Mouse (Mus musculus) adrenal gland, adult 2 months (tissue): ENCODE measurements around the gene Msrb1. TPM values are rescaled to one million over a fixed set of nuclear protein-coding genes. Genes with fewer than 3 reads are reported as not detected.

Experiments used
- DNase-seq: peaks from one replicate; pipeline ENCODE4 v3.0.0; 2021
- polyA plus RNA-seq: library from polyadenylated mRNA; depleted of rRNA; stranded (reverse); fragments of >200 nt; gene quantifications from 2 replicates; pipeline ENCODE4 v1.2.3, GENCODE M21; 2012
- total RNA-seq, 2 experiments: library from RNA; stranded (reverse); gene quantifications; 2 replicates each; pipeline ENCODE4 v1.2.3; 2021

Gene Msrb1
- total and polyA plus RNA-seq, 3 experiments = 95.7 to 118 (median 101) TPM

- DNase-seq = no peak
Measured at GRCm38 (mm10) chr17:24743896-24744295, 7.5 kb downstream of the Msrb1 start.

- no peak for DNase-seq
Measured at GRCm38 (mm10) chr17:24744381-24744780, 7.9 kb downstream of the Msrb1 start.

GRCm38 (mm10) chr17:24745526-24746497 is 9.4 kb downstream of the Msrb1 start:
- peak; percentile 79 for DNase-seq

- DNase-seq = no peak
Measured at GRCm38 (mm10) chr17:24746986-24747385, 10.5 kb downstream of the Msrb1 start.

GRCm38 (mm10) chr17:24751528-24751927 is 15.1 kb downstream of the Msrb1 start:
- no peak for DNase-seq

GRCm38 (mm10) chr17:24752415-24753394 is 16.3 kb downstream of the Msrb1 start, which contains the start of gene Hs3st6:
Gene Hs3st6 (plus strand): TSS chr17:24752988.
- DNase-seq = peak; percentile 66

- no peak for DNase-seq
Measured at GRCm38 (mm10) chr17:24757394-24757793, 21.0 kb downstream of the Msrb1 start.

GRCm38 (mm10) chr17:24761121-24761520 is 24.7 kb downstream of the Msrb1 start:
- no peak for DNase-seq

GRCm38 (mm10) chr17:24765016-24765905 is 28.8 kb downstream of the Msrb1 start:
- no peak for DNase-seq

- no peak for DNase-seq
Measured at GRCm38 (mm10) chr17:24766266-24766875, 29.9 kb downstream of the Msrb1 start.

GRCm38 (mm10) chr17:24769146-24769545 is 32.7 kb downstream of the Msrb1 start:
- no peak for DNase-seq

- no peak for DNase-seq
Measured at GRCm38 (mm10) chr17:24773241-24773640, 36.8 kb downstream of the Msrb1 start.

- no peak for DNase-seq
Measured at GRCm38 (mm10) chr17:24775173-24775572, 38.7 kb downstream of the Msrb1 start.

GRCm38 (mm10) chr17:24777073-24777472 is 40.6 kb downstream of the Msrb1 start:
- DNase-seq = no peak

- DNase-seq = no peak
Measured at GRCm38 (mm10) chr17:24780821-24781220, 44.4 kb downstream of the Msrb1 start.

GRCm38 (mm10) chr17:24792190-24792589 is 55.7 kb downstream of the Msrb1 start:
- no peak for DNase-seq
